Mouse (Mus musculus): ENCODE results near the gene Hyou1. TPM values are rescaled to one million over a fixed set of nuclear protein-coding genes. Genes with fewer than 3 reads are reported as not detected.

Gene Hyou1
- polyA plus RNA-seq, 1 experiment from 2014 or later, result 18.5 TPM

DNA sequence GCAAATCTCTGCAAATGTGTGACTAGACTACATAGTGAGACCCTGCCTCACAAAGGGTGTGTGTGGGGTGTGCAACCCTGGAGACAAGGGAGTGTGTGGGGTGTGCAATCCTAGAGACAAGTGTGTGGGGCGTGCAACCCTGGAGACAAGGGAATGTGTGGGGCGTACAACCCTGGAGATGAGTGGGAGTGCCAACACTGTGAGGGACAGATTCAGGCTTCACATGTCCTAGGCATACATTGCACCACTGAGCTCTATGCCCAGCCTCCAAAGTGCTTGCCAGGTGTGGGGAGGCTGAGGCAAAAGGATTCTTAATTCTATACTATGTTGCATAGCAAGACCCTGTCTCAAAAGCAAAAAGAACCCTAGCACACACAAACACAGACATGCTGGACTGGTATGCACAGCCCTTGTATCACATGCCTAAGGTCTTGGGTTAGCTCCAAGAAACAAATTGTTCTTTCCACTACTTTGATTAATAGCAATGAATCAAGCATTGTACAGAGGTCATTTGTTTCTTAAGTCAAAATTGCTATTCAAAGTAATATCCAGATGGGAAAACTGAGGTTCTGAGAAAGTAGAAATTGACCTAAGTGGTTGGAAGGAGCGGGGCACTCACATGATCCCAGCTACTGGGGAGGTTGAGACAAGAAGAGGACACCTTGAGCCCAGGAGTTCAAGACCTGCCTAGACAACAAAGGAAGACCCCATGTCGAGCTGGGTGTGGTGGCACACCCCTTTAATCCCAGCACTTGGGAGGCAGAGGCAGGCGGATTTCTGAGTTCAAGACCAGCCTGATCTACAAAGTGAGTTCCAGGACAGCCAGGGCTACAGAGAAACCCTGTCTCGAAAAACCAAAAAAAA lies 33.5 kb upstream of the Hyou1 start:
- TF ChIP-seq EP300 (optimal IDR thresholded peaks at IDR 0.05) (no peak), CTCF (IDR thresholded peaks at IDR 0.05; ENCODE audit: low read depth) (no peak)
- DNase-seq (ENCODE audit: low spot score), result no peak
- no peak overlapping the region for H3K27ac ChIP-seq (replicated peaks)
- WGBS, result 86% methylated on average over 6 of the region's 6 CpGs
- H3K27me3 ChIP-seq (ENCODE audit: control insufficient read depth, insufficient read depth, low read length), result no peaks in the 10 kb centered on the region
- no peak for ATAC-seq (ENCODE audit: low FRiP score, low TSS enrichment)
- H3K4me2 ChIP-seq (replicated peaks; ENCODE audit: low read depth), result no peak overlapping the region
- no peak overlapping the region for H3K4me3 ChIP-seq (ENCODE audit: low read depth, low read length)
- no peak overlapping the region for H3K9ac ChIP-seq (ENCODE audit: low read length)
- H3K9me3 ChIP-seq (ENCODE audit: control insufficient read depth, low read length), result no peaks in the 10 kb centered on the region
- 0 out of 2 replicates have a peak, but pooled peaks cover 2% of the 10 kb centered on the region for H3K4me1 ChIP-seq (replicated peaks; ENCODE audit: control insufficient read depth, insufficient read depth)
- H3K36me3 ChIP-seq (ENCODE audit: control insufficient read depth, insufficient read depth, low read length), result peaks cover 16% of the 10 kb centered on the region

- TF ChIP-seq EP300 (optimal IDR thresholded peaks at IDR 0.05) (no peak), CTCF (IDR thresholded peaks at IDR 0.05; ENCODE audit: low read depth) (no peak)
- no peaks in the 10 kb centered on the region for H3K9me3 ChIP-seq (ENCODE audit: control insufficient read depth, low read length)
- WGBS, result 91% methylated on average over 9 of the region's 9 CpGs
Observed at GRCm38 (mm10) chr9:44347166-44347565, 32.1 kb upstream of the Hyou1 start.

GRCm38 (mm10) chr9:44347621-44348020 lies 31.7 kb upstream of the Hyou1 start:
- DNase-seq (ENCODE audit: low spot score) (no peak), ATAC-seq (ENCODE audit: low FRiP score, low TSS enrichment) (no peak)
- TF ChIP-seq EP300 (optimal IDR thresholded peaks at IDR 0.05), result no peak
- no peak overlapping the region for H3K4me3 ChIP-seq (ENCODE audit: low read depth, low read length)
- H3K27ac ChIP-seq (replicated peaks), result no peak overlapping the region
- no peak overlapping the region for H3K9ac ChIP-seq (ENCODE audit: low read length)
- H3K4me2 ChIP-seq (replicated peaks; ENCODE audit: low read depth), result no peak overlapping the region
- H3K27me3 ChIP-seq (ENCODE audit: control insufficient read depth, insufficient read depth, low read length), result no peaks in the 10 kb centered on the region
- H3K9me3 ChIP-seq (ENCODE audit: control insufficient read depth, low read length), result no peaks in the 10 kb centered on the region
- no peaks in the 10 kb centered on the region for H3K4me1 ChIP-seq (replicated peaks; ENCODE audit: control insufficient read depth, insufficient read depth)
- 81% methylated on average over 4 of the region's 4 CpGs for WGBS
- peaks cover 19% of the 10 kb centered on the region for H3K36me3 ChIP-seq (ENCODE audit: control insufficient read depth, insufficient read depth, low read length)

More at GRCm38 (mm10) chr9:44347166-44347565, 32.1 kb upstream of the Hyou1 start:
- 0 out of 2 replicates have a peak, but pooled peaks cover 2% of the 10 kb centered on the region for H3K4me1 ChIP-seq (replicated peaks; ENCODE audit: control insufficient read depth, insufficient read depth)
- no peak overlapping the region for H3K4me2 ChIP-seq (replicated peaks; ENCODE audit: low read depth)
- H3K27ac ChIP-seq (replicated peaks), result no peak overlapping the region
- DNase-seq (ENCODE audit: low spot score), result no peak
- H3K27me3 ChIP-seq (ENCODE audit: control insufficient read depth, insufficient read depth, low read length), result no peaks in the 10 kb centered on the region
- no peak for ATAC-seq (ENCODE audit: low FRiP score, low TSS enrichment)
- H3K9ac ChIP-seq (ENCODE audit: low read length), result no peak overlapping the region
- H3K36me3 ChIP-seq (ENCODE audit: control insufficient read depth, insufficient read depth, low read length), result peaks cover 17% of the 10 kb centered on the region
- H3K4me3 ChIP-seq (ENCODE audit: low read depth, low read length), result no peak overlapping the region

- Histone ChIP-seq H3K36me3 (ENCODE audit: control insufficient read depth, insufficient read depth, low read length) (peaks cover 25% of the 10 kb centered on the region), H3K4me3 (ENCODE audit: low read depth, low read length) (no peak overlapping the region)
- ATAC-seq (ENCODE audit: low FRiP score, low TSS enrichment), result no peak
Observed at GRCm38 (mm10) chr9:44348546-44348945, 30.7 kb upstream of the Hyou1 start.

GRCm38 (mm10) chr9:44351396-44351795 lies 27.9 kb upstream of the Hyou1 start:
- H3K36me3 ChIP-seq (ENCODE audit: control insufficient read depth, insufficient read depth, low read length), result peaks cover 46% of the 10 kb centered on the region
- no peak overlapping the region for H3K27ac ChIP-seq (replicated peaks)
- 94% methylated on average over 4 of the region's 4 CpGs for WGBS
- no peak for DNase-seq (ENCODE audit: low spot score)
- H3K4me1 ChIP-seq (replicated peaks; ENCODE audit: control insufficient read depth, insufficient read depth), result no peaks in the 10 kb centered on the region
- H3K9me3 ChIP-seq (ENCODE audit: control insufficient read depth, low read length), result no peaks in the 10 kb centered on the region
- TF ChIP-seq EP300 (optimal IDR thresholded peaks at IDR 0.05) (no peak), CTCF (IDR thresholded peaks at IDR 0.05; ENCODE audit: low read depth) (no peak)
- H3K9ac ChIP-seq (ENCODE audit: low read length), result no peak overlapping the region
- no peak overlapping the region for H3K4me3 ChIP-seq (ENCODE audit: low read depth, low read length)
- H3K27me3 ChIP-seq (ENCODE audit: control insufficient read depth, insufficient read depth, low read length), result no peaks in the 10 kb centered on the region
- no peak for ATAC-seq (ENCODE audit: low FRiP score, low TSS enrichment)
- no peak overlapping the region for H3K4me2 ChIP-seq (replicated peaks; ENCODE audit: low read depth)

More at GRCm38 (mm10) chr9:44348546-44348945, 30.7 kb upstream of the Hyou1 start:
- Histone ChIP-seq H3K27me3 (ENCODE audit: control insufficient read depth, insufficient read depth, low read length) (no peaks in the 10 kb centered on the region), H3K9me3 (ENCODE audit: control insufficient read depth, low read length) (no peaks in the 10 kb centered on the region), H3K4me1 (replicated peaks; ENCODE audit: control insufficient read depth, insufficient read depth) (no peaks in the 10 kb centered on the region), H3K27ac (replicated peaks) (no peak overlapping the region), H3K9ac (ENCODE audit: low read length) (no peak overlapping the region), H3K4me2 (replicated peaks; ENCODE audit: low read depth) (no peak overlapping the region)
- TF ChIP-seq CTCF (IDR thresholded peaks at IDR 0.05; ENCODE audit: low read depth), result peak; percentile 40; the same call in 1 of the 2 replicates
- TF ChIP-seq EP300 (optimal IDR thresholded peaks at IDR 0.05), result no peak
- 94% methylated on average over 4 of the region's 4 CpGs for WGBS
- DNase-seq (ENCODE audit: low spot score), result no peak

DNA sequence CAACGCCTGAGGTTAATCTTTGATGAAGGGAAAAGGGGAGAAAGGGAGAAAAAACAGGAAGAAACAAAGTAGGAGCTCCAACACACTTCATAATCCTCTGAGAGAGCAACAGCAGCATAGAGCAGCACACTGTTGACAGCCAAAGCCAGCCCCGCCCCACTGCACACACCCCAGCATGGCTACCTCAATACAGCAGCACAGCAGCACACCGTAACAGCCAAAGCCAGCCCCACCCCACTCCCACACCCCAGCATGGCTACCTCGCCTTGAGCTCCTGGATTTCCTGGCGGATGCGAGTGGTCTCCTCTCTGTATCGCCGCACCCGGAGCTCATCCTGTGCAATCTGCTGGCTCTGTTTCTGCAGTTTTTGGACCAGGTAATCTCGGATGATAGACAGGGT lies 27.0 kb upstream of the Hyou1 start:
- H3K4me2 ChIP-seq (replicated peaks; ENCODE audit: low read depth), result no peak overlapping the region
- no peak overlapping the region for H3K9ac ChIP-seq (ENCODE audit: low read length)
- no peaks in the 10 kb centered on the region for H3K27me3 ChIP-seq (ENCODE audit: control insufficient read depth, insufficient read depth, low read length)
- H3K4me3 ChIP-seq (ENCODE audit: low read depth, low read length), result no peak overlapping the region
- H3K9me3 ChIP-seq (ENCODE audit: control insufficient read depth, low read length), result no peaks in the 10 kb centered on the region
- H3K27ac ChIP-seq (replicated peaks), result no peak overlapping the region
- no peaks in the 10 kb centered on the region for H3K4me1 ChIP-seq (replicated peaks; ENCODE audit: control insufficient read depth, insufficient read depth)
- peaks cover 51% of the 10 kb centered on the region for H3K36me3 ChIP-seq (ENCODE audit: control insufficient read depth, insufficient read depth, low read length)
- DNase-seq (ENCODE audit: low spot score) (no peak), ATAC-seq (ENCODE audit: low FRiP score, low TSS enrichment) (no peak)
- TF ChIP-seq EP300 (optimal IDR thresholded peaks at IDR 0.05) (no peak), CTCF (IDR thresholded peaks at IDR 0.05; ENCODE audit: low read depth) (no peak)
- 85% methylated on average over 10 of the region's 10 CpGs for WGBS

Data from stomach, postnatal 0 days (tissue).